Comparison of ENCODE assay signal across 18 mouse cellular contexts in genomic region chr14:23358776-23359175, GRCm38 (mm10).
DNase-seq lines count a peak whose midpoint lies in the region; ATAC-seq and TF ChIP-seq lines count a peak whose summit lies in the region.
"Had no signal": no experiment of that assay in that cellular context is flagged by ENCODE, and none has a peak within 500 bp of the region (broad histone marks: within the 10 kb centered on the region; RNA-seq: fewer than 3 reads in every experiment).

No protein-coding gene starts in this region.

- no peaks in the 10 kb centered on the region for H3K9me3 ChIP-seq in heart, embryonic 10.5 days
- H3K9me3 ChIP-seq in midbrain, embryonic 11.5 days (ENCODE audit: control insufficient read depth, low read length) = no peaks in the 10 kb centered on the region
- H3K9me3 ChIP-seq in midbrain, postnatal 0 days (ENCODE audit: low read length) = no peaks in the 10 kb centered on the region

- H3K27ac ChIP-seq in heart, embryonic 10.5 days = no peak overlapping the region
- H3K27ac ChIP-seq in midbrain, embryonic 11.5 days (ENCODE audit: low read depth, low read length) = no peak overlapping the region
- H3K27ac ChIP-seq in midbrain, postnatal 0 days (ENCODE audit: low read depth, low read length) = no peak overlapping the region

- no peak overlapping the region for H3K4me2 ChIP-seq in midbrain, embryonic 11.5 days
- H3K4me2 ChIP-seq in midbrain, postnatal 0 days (ENCODE audit: low read depth, low read length, poor library complexity, severe bottlenecking) = no peak overlapping the region

- no peaks in the 10 kb centered on the region for H3K36me3 ChIP-seq in heart, embryonic 10.5 days
- no peaks in the 10 kb centered on the region for H3K36me3 ChIP-seq in midbrain, embryonic 11.5 days (ENCODE audit: control insufficient read depth, insufficient read depth, low read length)
- H3K36me3 ChIP-seq in midbrain, postnatal 0 days (ENCODE audit: insufficient read depth, low read length) = peaks cover 7% of the 10 kb centered on the region; the same call in 1 of the 2 replicates
- H3K36me3 ChIP-seq: G1E had no signal

- intact Hi-C loops in heart, postnatal 36 days (cut with DNase I) = no loop called here

- no peaks in the 10 kb centered on the region for H3K27me3 ChIP-seq in heart, embryonic 10.5 days (ENCODE audit: insufficient read depth, poor library complexity, severe bottlenecking)
- H3K27me3 ChIP-seq in midbrain, embryonic 11.5 days (ENCODE audit: control insufficient read depth, insufficient read depth, low read length) = no peaks in the 10 kb centered on the region
- no peaks in the 10 kb centered on the region for H3K27me3 ChIP-seq in midbrain, postnatal 0 days (ENCODE audit: insufficient read depth, low read length)
- H3K27me3 ChIP-seq: Patski had no signal

- no peak for TF ChIP-seq CTCF in midbrain, postnatal 0 days (IDR thresholded peaks at IDR 0.05)

- no peaks in the 10 kb centered on the region for H3K4me1 ChIP-seq in heart, embryonic 10.5 days
- 0 out of 2 replicates have a peak, but pooled peaks cover 5% of the 10 kb centered on the region for H3K4me1 ChIP-seq in midbrain, embryonic 11.5 days (ENCODE audit: control insufficient read depth, insufficient read depth, low read length)
- 0 out of 2 replicates have a peak, but pooled peaks cover 4% of the 10 kb centered on the region for H3K4me1 ChIP-seq in midbrain, postnatal 0 days (ENCODE audit: insufficient read depth, low read length)

- no peak overlapping the region for H3K4me3 ChIP-seq in heart, embryonic 10.5 days
- no peak overlapping the region for H3K4me3 ChIP-seq in midbrain, embryonic 11.5 days (ENCODE audit: low read depth, low read length)
- no peak overlapping the region for H3K4me3 ChIP-seq in midbrain, postnatal 0 days (ENCODE audit: low read depth, low read length)

- H3K9ac ChIP-seq in midbrain, embryonic 11.5 days (ENCODE audit: low read length) = no peak overlapping the region
- no peak overlapping the region for H3K9ac ChIP-seq in midbrain, postnatal 0 days (replicated peaks; ENCODE audit: low read length, poor library complexity, severe bottlenecking)

- DNase-seq in heart, embryonic 10.5 days (ENCODE audit: low spot score) = peak; percentile 55
- no peak for DNase-seq in heart, postnatal 36 days
- DNase-seq in midbrain, embryonic 11.5 days (ENCODE audit: low spot score, missing footprints) = peak; percentile 64
- DNase-seq in midbrain, postnatal 0 days (ENCODE audit: low spot score) = no peak
- DNase-seq: adrenal gland, adult 2 months; adrenal gland, adult 8-10 months; adrenal gland, postnatal 10 days; adrenal gland, postnatal 14 days; adrenal gland, postnatal 25 days; adrenal gland, postnatal 36 days; B cell, adult 2 months; cerebellum, adult 11 months; cerebellum, adult 11-12 months; cerebellum, adult 18-20 months had no signal

- WGBS in heart, embryonic 10.5 days = 86% methylated on average over 6 of the region's 6 CpGs
- 90% methylated on average over 6 of the region's 6 CpGs for whole genome bisulfite sequencing in midbrain, embryonic 11.5 days
- 92% methylated on average over 6 of the region's 6 CpGs for WGBS in midbrain, postnatal 0 days

- no peak for ATAC-seq in midbrain, embryonic 11.5 days (ENCODE audit: low FRiP score)
- no peak for ATAC-seq in midbrain, postnatal 0 days (ENCODE audit: low FRiP score)
- ATAC-seq: activated CD4-positive, CD25-positive, alpha-beta regulatory T cell, adult 4 months; CD4-positive, CD25-positive, alpha-beta regulatory T cell, adult 4 months; Patski had no signal

Comparison
In these comparisons a context has a peak if more than half of its experiments do, and no peak if none do; other contexts are left out.
1. DNase-seq: peak in heart, embryonic 10.5 days (single experiment) and midbrain, embryonic 11.5 days (single experiment); none in heart, postnatal 36 days (0 of 2) and midbrain, postnatal 0 days (single experiment).